Mouse (Mus musculus): ENCODE results near the gene Olfr1099.

The Olfr1099 gene

GRCm38 (mm10) chr2:86960593-86960992 lies at the start of gene Olfr1099:
Gene Olfr1099 (minus strand): TSS chr2:86960693.
- TF ChIP-seq NANOG (IDR thresholded peaks at IDR 0.05; ENCODE audit: borderline replicate concordance, low read length) (no peak), CTCF (conservative IDR thresholded peaks at IDR 0.05; ENCODE audit: low read length) (no peak), POU5F1 (IDR thresholded peaks at IDR 0.05; ENCODE audit: borderline replicate concordance, low read length) (no peak)
- Histone ChIP-seq H3K4me3 (replicated peaks; ENCODE audit: low read length) (no peak within 1 kb of the TSS), H3K4me1 (replicated peaks; ENCODE audit: low read depth, low read length) (no peaks in the 10 kb centered on the region), H3K36me3 (ENCODE audit: insufficient read depth, low read length) (no peaks in the 10 kb centered on the region), H3K9me3 (ENCODE audit: low read length) (no peaks in the 10 kb centered on the region), H3K27me3 (ENCODE audit: insufficient read depth, low read length) (no peaks in the 10 kb centered on the region)

- no peaks in the 10 kb centered on the region for H3K9me3 ChIP-seq (ENCODE audit: low read length)
- H3K4me1 ChIP-seq (replicated peaks; ENCODE audit: low read depth, low read length): no peaks in the 10 kb centered on the region
- no peak for TF ChIP-seq CTCF (conservative IDR thresholded peaks at IDR 0.05; ENCODE audit: low read length)
- no peak for TF ChIP-seq NANOG (IDR thresholded peaks at IDR 0.05; ENCODE audit: borderline replicate concordance, low read length)
- no peak for TF ChIP-seq POU5F1 (IDR thresholded peaks at IDR 0.05; ENCODE audit: borderline replicate concordance, low read length)
- H3K36me3 ChIP-seq (ENCODE audit: insufficient read depth, low read length): no peaks in the 10 kb centered on the region
- H3K27me3 ChIP-seq (ENCODE audit: insufficient read depth, low read length): no peaks in the 10 kb centered on the region
- H3K4me3 ChIP-seq (replicated peaks; ENCODE audit: low read length): no peak within 1 kb of the TSS
Measured at GRCm38 (mm10) chr2:86998098-86998497, 37.6 kb upstream of the Olfr1099 start, which contains the start of gene Olfr1102. Gene Olfr1102 (plus strand): TSS chr2:86998398.

GRCm38 (mm10) chr2:86991121-86991520 lies 30.6 kb upstream of the Olfr1099 start, which contains the start of gene Olfr1101:
Gene Olfr1101 (minus strand): TSS chr2:86991221.
- no peak for TF ChIP-seq POU5F1 (IDR thresholded peaks at IDR 0.05; ENCODE audit: borderline replicate concordance, low read length)
- no peaks in the 10 kb centered on the region for H3K9me3 ChIP-seq (ENCODE audit: low read length)
- no peak within 1 kb of the TSS for H3K4me3 ChIP-seq (replicated peaks; ENCODE audit: low read length)
- no peaks in the 10 kb centered on the region for H3K27me3 ChIP-seq (ENCODE audit: insufficient read depth, low read length)
- no peaks in the 10 kb centered on the region for H3K4me1 ChIP-seq (replicated peaks; ENCODE audit: low read depth, low read length)
- H3K36me3 ChIP-seq (ENCODE audit: insufficient read depth, low read length): no peaks in the 10 kb centered on the region

- TF ChIP-seq POU5F1 (IDR thresholded peaks at IDR 0.05; ENCODE audit: borderline replicate concordance, low read length) (no peak), CTCF (conservative IDR thresholded peaks at IDR 0.05; ENCODE audit: low read length) (no peak), NANOG (IDR thresholded peaks at IDR 0.05; ENCODE audit: borderline replicate concordance, low read length) (no peak)
- Histone ChIP-seq H3K9me3 (ENCODE audit: low read length) (no peaks in the 10 kb centered on the region), H3K27me3 (ENCODE audit: insufficient read depth, low read length) (no peaks in the 10 kb centered on the region), H3K4me1 (replicated peaks; ENCODE audit: low read depth, low read length) (no peaks in the 10 kb centered on the region), H3K4me3 (replicated peaks; ENCODE audit: low read length) (no peak within 1 kb of the TSS), H3K36me3 (ENCODE audit: insufficient read depth, low read length) (no peaks in the 10 kb centered on the region)
Measured at GRCm38 (mm10) chr2:86979854-86980253, 19.4 kb upstream of the Olfr1099 start, which contains the start of gene Olfr1100. Gene Olfr1100 (minus strand): TSS chr2:86979954.

GRCm38 (mm10) chr2:86926557-86926956 lies 33.9 kb downstream of the Olfr1099 start:
- Histone ChIP-seq H3K4me1 (replicated peaks; ENCODE audit: low read depth, low read length) (no peaks in the 10 kb centered on the region), H3K27me3 (ENCODE audit: insufficient read depth, low read length) (no peaks in the 10 kb centered on the region), H3K4me3 (replicated peaks; ENCODE audit: low read length) (no peak overlapping the region), H3K36me3 (ENCODE audit: insufficient read depth, low read length) (no peaks in the 10 kb centered on the region), H3K9me3 (ENCODE audit: low read length) (no peaks in the 10 kb centered on the region)
- TF ChIP-seq CTCF (conservative IDR thresholded peaks at IDR 0.05; ENCODE audit: low read length): no peak
- no peak for TF ChIP-seq POU5F1 (IDR thresholded peaks at IDR 0.05; ENCODE audit: borderline replicate concordance, low read length)
- no peak for TF ChIP-seq NANOG (IDR thresholded peaks at IDR 0.05; ENCODE audit: borderline replicate concordance, low read length)

GRCm38 (mm10) chr2:86924445-86924844 lies 36.0 kb downstream of the Olfr1099 start, which contains the start of gene Olfr1098:
Gene Olfr1098 (minus strand): TSS chr2:86924545.
- Histone ChIP-seq H3K27me3 (ENCODE audit: insufficient read depth, low read length) (no peaks in the 10 kb centered on the region), H3K9me3 (ENCODE audit: low read length) (no peaks in the 10 kb centered on the region), H3K4me1 (replicated peaks; ENCODE audit: low read depth, low read length) (no peaks in the 10 kb centered on the region), H3K36me3 (ENCODE audit: insufficient read depth, low read length) (no peaks in the 10 kb centered on the region), H3K4me3 (replicated peaks; ENCODE audit: low read length) (no peak within 1 kb of the TSS)
- TF ChIP-seq NANOG (IDR thresholded peaks at IDR 0.05; ENCODE audit: borderline replicate concordance, low read length) (no peak), POU5F1 (IDR thresholded peaks at IDR 0.05; ENCODE audit: borderline replicate concordance, low read length) (no peak), CTCF (conservative IDR thresholded peaks at IDR 0.05; ENCODE audit: low read length) (no peak)

GRCm38 (mm10) chr2:86905647-86906046 lies 54.8 kb downstream of the Olfr1099 start:
- Histone ChIP-seq H3K36me3 (ENCODE audit: insufficient read depth, low read length) (no peaks in the 10 kb centered on the region), H3K27me3 (ENCODE audit: insufficient read depth, low read length) (no peaks in the 10 kb centered on the region), H3K4me3 (replicated peaks; ENCODE audit: low read length) (no peak overlapping the region), H3K4me1 (replicated peaks; ENCODE audit: low read depth, low read length) (no peaks in the 10 kb centered on the region), H3K9me3 (ENCODE audit: low read length) (no peaks in the 10 kb centered on the region)
- no peak for TF ChIP-seq NANOG (IDR thresholded peaks at IDR 0.05; ENCODE audit: borderline replicate concordance, low read length)
- no peak for TF ChIP-seq POU5F1 (IDR thresholded peaks at IDR 0.05; ENCODE audit: borderline replicate concordance, low read length)
- no peak for TF ChIP-seq CTCF (conservative IDR thresholded peaks at IDR 0.05; ENCODE audit: low read length)
